Mouse (Mus musculus) liver, adult 2 months (tissue): ENCODE data around the gene Hsph1. TPM values are rescaled to one million over a fixed set of nuclear protein-coding genes. Genes with fewer than 3 reads are reported as not detected.

Experiments used
- DNase-seq: peaks from one replicate; pipeline ENCODE4 v3.0.0-alpha.2; 2011; ENCODE audit warnings: low read depth, low spot score; ENCODE audit errors: extremely low read depth
- H3K27ac ChIP-seq: fragments of 200-500 bp; replicated peaks from 2 replicates; pipeline ENCODE4 v1.5.1; 2012; ENCODE audit warnings: low read depth, mild to moderate bottlenecking, control low read depth, inconsistent platforms, low read length; ENCODE audit not compliant: insufficient read depth
- H3K27me3 ChIP-seq: fragments of 200-500 bp; 2 replicates; pipeline ENCODE4 v1.6.1; 2012; ENCODE audit warnings: mild to moderate bottlenecking, moderate library complexity, low read length, inconsistent platforms; ENCODE audit not compliant: control insufficient read depth, insufficient read depth
- H3K36me3 ChIP-seq: fragments of 200-500 bp; 2 replicates; pipeline ENCODE4 v1.6.1; 2012; ENCODE audit warnings: low read length, inconsistent platforms; ENCODE audit not compliant: control insufficient read depth, insufficient read depth
- H3K4me1 ChIP-seq: fragments of 200-500 bp; 2 replicates; pipeline ENCODE4 v1.6.1; 2011; ENCODE audit warnings: low read length; ENCODE audit not compliant: control insufficient read depth, insufficient read depth
- H3K4me3 ChIP-seq: fragments of 200-500 bp; 2 replicates; pipeline ENCODE4 v1.5.1; 2011; ENCODE audit warnings: low read depth, mild to moderate bottlenecking, control low read depth, low read length, moderate library complexity; ENCODE audit not compliant: insufficient read depth
- H3K79me2 ChIP-seq: fragments of 200-500 bp; 2 replicates; pipeline ENCODE4 v1.6.1; 2012; ENCODE audit warnings: inconsistent platforms, mild to moderate bottlenecking, low read length, moderate library complexity; ENCODE audit not compliant: control insufficient read depth, insufficient read depth
- H3K9ac ChIP-seq: fragments of 200-500 bp; 2 replicates; pipeline ENCODE4 v1.6.1; 2012; ENCODE audit warnings: low read depth, mild to moderate bottlenecking, control low read depth, inconsistent platforms, low read length
- CTCF ChIP-seq: fragments of 200-500 bp; IDR thresholded peaks from 2 replicates; pipeline ENCODE4 v1.5.1; 2011; ENCODE audit warnings: low read depth, low read length, control low read depth
- POLR2A ChIP-seq: fragments of 200-500 bp; IDR thresholded peaks from 2 replicates; pipeline ENCODE4 v1.6.1; 2011; ENCODE audit warnings: low read length, control low read depth; ENCODE audit not compliant: insufficient read depth; ENCODE audit errors: extremely low read depth
- WGBS: fragments of 180-500 bp; shearing (Covaris S2); methylation state at CpG from one replicate; pipeline ENCODE4 v1.1.7; 2018; 5-methylcytosine and 5-hydroxymethylcytosine counted together
- polyA plus RNA-seq: library from polyadenylated mRNA; depleted of rRNA; stranded (reverse); fragments of >200 nt; gene quantifications from 2 replicates; pipeline ENCODE4 v1.2.3, GENCODE M21; 2012
- total RNA-seq: library from RNA; depleted of rRNA; stranded (reverse); fragments of >200 nt; gene quantifications from 2 replicates; pipeline ENCODE4 v1.2.3, GENCODE M21; 2014

Gene Hsph1
- total and polyA plus RNA-seq, 2 experiments, result 9.7 to 17.2 TPM

DNA sequence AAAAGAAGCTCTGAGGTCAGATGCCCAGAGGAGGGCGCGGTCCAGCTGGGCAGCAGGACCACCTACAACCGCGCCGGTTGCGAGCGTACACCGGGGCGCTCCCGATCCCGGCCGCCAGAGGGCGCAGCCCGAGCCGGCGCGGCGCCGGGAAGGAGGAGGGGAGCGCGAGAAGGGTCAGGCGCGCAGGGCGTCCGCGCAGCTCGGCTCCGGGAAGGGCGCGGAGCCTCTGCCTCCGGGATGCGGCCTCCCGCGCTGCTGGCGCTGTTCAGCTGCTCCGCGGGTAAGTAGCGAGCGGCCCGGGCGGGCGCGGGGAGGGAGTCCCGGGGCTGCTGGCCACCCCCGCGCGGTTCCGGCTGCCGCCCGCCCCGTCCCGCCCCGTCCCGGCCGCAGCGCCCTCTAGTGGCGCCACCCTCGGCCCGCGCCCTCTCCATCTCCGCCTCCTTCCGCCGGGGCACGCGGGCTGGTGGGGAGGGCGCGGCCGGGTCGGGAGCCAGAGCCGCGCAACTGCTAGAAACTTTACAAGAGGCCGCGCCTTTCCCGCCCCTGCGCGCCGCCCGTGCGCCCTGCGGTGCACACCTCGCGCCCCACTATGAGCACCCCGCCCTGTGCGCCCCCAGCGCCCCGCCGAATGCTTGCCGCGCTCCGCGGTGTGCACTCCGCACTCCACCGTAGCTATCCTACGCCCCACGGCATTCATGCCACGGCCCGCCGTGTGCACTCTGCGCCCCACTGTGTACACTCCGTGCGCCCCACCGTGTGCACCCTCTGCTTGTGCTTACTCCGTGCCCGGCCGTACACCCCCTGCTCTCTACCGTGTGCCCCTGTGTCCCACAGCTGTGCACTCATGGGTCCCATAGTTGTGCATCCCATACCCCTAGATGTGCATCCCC, 42.2 kb upstream of the Hsph1 start, which contains the start of gene B3glct:
Gene B3glct, plus strand, starts transcription at position 131 of the 890 bp plus-strand sequence.
- TF ChIP-seq POLR2A, result no peak
- peak; percentile 80 for TF ChIP-seq CTCF
- Histone ChIP-seq H3K36me3 (no peaks in the 10 kb centered on the region), H3K4me3 (peak within 1 kb of the TSS; percentile 84), H3K27ac (peak within 1 kb of the TSS; percentile 80), H3K9ac (peak within 1 kb of the TSS; percentile 93), H3K4me1 (peaks cover 1% of the 10 kb centered on the region; the same call in 1 of the 2 replicates), H3K27me3 (no peaks in the 10 kb centered on the region), H3K79me2 (no peaks in the 10 kb centered on the region)
- WGBS, result under 1% methylated on average over 86 of the region's 106 CpGs
- DNase-seq, result peak; percentile 19

DNA sequence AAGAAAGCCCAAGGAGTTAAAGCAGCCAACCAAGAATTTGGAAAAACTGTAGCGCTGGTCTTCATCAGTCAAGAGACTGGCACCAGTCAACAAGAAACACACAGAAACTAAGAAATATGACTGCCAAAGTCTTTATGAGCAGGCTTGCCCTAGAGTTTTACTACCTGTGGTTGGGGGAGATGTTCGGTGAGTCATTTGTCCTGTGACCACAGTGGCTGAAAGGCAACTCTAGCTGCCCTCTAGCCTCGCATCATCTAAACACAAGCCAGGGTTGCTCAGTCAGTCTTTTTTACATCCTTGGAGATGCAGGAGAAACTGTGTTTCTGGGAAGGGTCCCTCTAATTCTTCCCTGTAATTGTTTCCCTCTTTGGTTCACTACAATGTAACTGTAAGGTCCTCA, 41.0 kb upstream of the Hsph1 start:
- no peak overlapping the region for H3K9ac ChIP-seq
- no peaks in the 10 kb centered on the region for H3K79me2 ChIP-seq
- no peaks in the 10 kb centered on the region for H3K36me3 ChIP-seq
- peaks cover 1% of the 10 kb centered on the region; the same call in 1 of the 2 replicates for H3K4me1 ChIP-seq
- TF ChIP-seq CTCF (no peak), POLR2A (no peak)
- WGBS, result 89% methylated on average over 3 of the region's 3 CpGs
- no peak overlapping the region for H3K27ac ChIP-seq
- no peak for DNase-seq
- no peaks in the 10 kb centered on the region for H3K27me3 ChIP-seq
- H3K4me3 ChIP-seq, result no peak overlapping the region

DNA sequence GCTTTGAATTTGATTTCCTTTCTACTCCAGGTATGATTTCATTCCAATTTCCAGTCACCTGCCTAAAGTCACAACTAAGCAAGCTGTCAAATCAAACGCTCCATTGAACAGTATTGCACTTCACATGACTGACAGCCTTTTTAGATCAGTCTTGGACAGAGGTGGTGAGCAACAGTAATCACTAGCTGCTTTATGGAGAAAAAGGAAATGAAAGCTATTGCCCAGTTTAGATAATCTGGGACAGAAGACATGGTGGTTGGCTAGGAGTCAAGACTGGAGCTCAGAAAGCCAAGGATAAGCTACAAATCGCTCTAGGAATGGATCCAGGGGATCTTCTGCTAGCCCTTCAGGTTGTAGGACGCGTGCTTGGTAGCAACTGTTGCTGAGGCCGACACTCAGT, 27.2 kb upstream of the Hsph1 start:
- Histone ChIP-seq H3K9ac (no peak overlapping the region), H3K79me2 (no peaks in the 10 kb centered on the region), H3K4me3 (no peak overlapping the region), H3K4me1 (no peaks in the 10 kb centered on the region), H3K27me3 (no peaks in the 10 kb centered on the region), H3K36me3 (no peaks in the 10 kb centered on the region), H3K27ac (no peak overlapping the region)
- no peak for DNase-seq
- TF ChIP-seq CTCF (no peak), POLR2A (no peak)
- 82% methylated on average over 5 of the region's 5 CpGs for WGBS

DNA sequence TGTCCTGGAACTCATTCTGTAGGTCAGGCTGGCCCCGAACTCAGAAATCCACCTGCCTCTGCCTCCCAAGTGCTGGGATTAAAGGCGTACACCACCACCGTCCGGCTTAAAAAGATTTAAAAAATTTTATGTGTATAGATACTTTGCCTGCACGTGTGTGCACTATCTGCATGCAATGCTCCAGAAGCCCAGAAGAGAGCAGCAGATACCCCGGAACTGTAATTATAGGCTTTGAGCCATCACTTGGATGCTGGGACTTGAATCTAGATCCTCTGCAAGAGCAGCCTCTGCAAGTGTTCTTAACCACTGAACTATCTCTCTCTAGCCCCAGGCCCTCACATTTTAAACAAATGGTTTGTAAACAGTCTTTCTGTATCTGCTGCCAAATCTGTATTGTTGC, 26.8 kb upstream of the Hsph1 start:
- 89% methylated on average over 6 of the region's 6 CpGs for WGBS
- Histone ChIP-seq H3K79me2 (no peaks in the 10 kb centered on the region), H3K4me1 (no peaks in the 10 kb centered on the region)

DNA sequence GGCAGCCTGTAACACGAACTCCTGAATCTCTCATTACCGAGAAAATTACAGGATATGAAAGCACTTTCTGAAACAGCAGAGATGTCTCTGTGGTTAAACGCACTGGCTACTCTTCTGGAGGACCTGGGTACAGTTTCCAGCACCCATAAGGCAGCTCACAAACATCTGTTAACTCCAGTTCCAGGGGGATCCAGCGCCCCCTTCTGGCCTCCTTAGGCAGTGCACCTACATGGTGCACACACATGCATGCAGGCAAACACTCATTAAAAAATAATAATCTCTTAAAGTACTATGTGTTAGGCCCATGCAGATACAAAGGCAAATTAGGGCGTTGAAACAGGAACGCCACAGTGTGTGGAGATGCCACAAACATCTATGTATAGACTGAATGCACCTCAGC, 25.3 kb upstream of the Hsph1 start:
- DNase-seq, result no peak
- H3K27ac ChIP-seq, result no peak overlapping the region
- no peaks in the 10 kb centered on the region for H3K27me3 ChIP-seq
- H3K4me3 ChIP-seq, result no peak overlapping the region
- no peaks in the 10 kb centered on the region for H3K4me1 ChIP-seq
- 87% methylated on average over 6 of the region's 6 CpGs for WGBS
- H3K79me2 ChIP-seq, result no peaks in the 10 kb centered on the region
- TF ChIP-seq POLR2A (no peak), CTCF (no peak)
- H3K36me3 ChIP-seq, result no peaks in the 10 kb centered on the region
- H3K9ac ChIP-seq, result no peak overlapping the region

More for the DNA sequence above, 26.8 kb upstream of the Hsph1 start:
- Histone ChIP-seq H3K9ac (no peak overlapping the region), H3K27me3 (no peaks in the 10 kb centered on the region), H3K36me3 (no peaks in the 10 kb centered on the region), H3K4me3 (no peak overlapping the region), H3K27ac (no peak overlapping the region)
- TF ChIP-seq CTCF, result no peak
- TF ChIP-seq POLR2A, result no peak
- DNase-seq, result no peak

DNA sequence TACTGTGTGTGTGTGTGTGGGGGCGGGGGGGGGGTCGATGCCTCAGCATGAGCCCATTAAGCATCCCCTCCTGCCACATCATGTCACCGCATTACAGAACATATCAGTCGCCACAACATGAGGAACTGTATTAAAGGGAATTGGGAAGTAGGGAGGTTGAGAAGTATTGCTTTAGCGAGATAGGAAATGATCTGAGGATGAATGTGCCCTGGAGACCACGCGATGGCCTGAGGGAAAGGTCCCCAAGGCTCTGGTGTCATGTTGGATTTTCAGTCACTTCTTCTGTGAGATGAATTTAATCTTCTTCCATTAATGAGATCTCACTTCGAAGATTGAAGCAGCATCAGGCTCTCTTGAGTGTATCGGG, 23.2 kb upstream of the Hsph1 start:
- no peak overlapping the region for H3K27ac ChIP-seq

More for the DNA sequence above, 23.2 kb upstream of the Hsph1 start:
- TF ChIP-seq CTCF (no peak), POLR2A (no peak)
- Histone ChIP-seq H3K36me3 (no peaks in the 10 kb centered on the region), H3K4me1 (no peaks in the 10 kb centered on the region), H3K9ac (no peak overlapping the region), H3K27me3 (no peaks in the 10 kb centered on the region), H3K79me2 (no peaks in the 10 kb centered on the region), H3K4me3 (no peak overlapping the region)
- DNase-seq, result no peak
- 65% methylated on average over 9 of the region's 9 CpGs for WGBS
